Mouse (Mus musculus): ENCODE results near the gene Micu1. TPM values are rescaled to one million over a fixed set of nuclear protein-coding genes. Genes with fewer than 3 reads are reported as not detected.

The Micu1 gene
- polyA plus RNA-seq, 1 experiment from 2014 or later, result 40.1 TPM

- Histone ChIP-seq H3K9ac (ENCODE audit: low read depth, low read length) (no peak overlapping the region), H3K36me3 (ENCODE audit: control insufficient read depth, insufficient read depth) (0 out of 2 replicates have a peak, but pooled peaks cover 3% of the 10 kb centered on the region), H3K4me2 (ENCODE audit: low read depth, low read length) (no peak overlapping the region), H3K4me3 (ENCODE audit: low read depth, low read length) (no peak overlapping the region), H3K4me1 (ENCODE audit: control insufficient read depth, low read depth, low read length) (peaks cover 3% of the 10 kb centered on the region; the same call in 1 of the 2 replicates), H3K9me3 (replicated peaks; ENCODE audit: control insufficient read depth, low read length) (no peaks in the 10 kb centered on the region), H3K27me3 (ENCODE audit: control insufficient read depth, insufficient read depth, low read depth, low read length) (no peaks in the 10 kb centered on the region), H3K27ac (ENCODE audit: low read length) (no peak overlapping the region)
- 83% methylated on average over 7 of the region's 7 CpGs for WGBS (ENCODE audit: insufficient replicate concordance)
- ATAC-seq (ENCODE audit: low read depth), result no peak
These were observed 7.0 kb downstream of the Micu1 start for GRCm38 (mm10) chr10:59709281-59709680.

- Histone ChIP-seq H3K27ac (ENCODE audit: low read length) (no peak overlapping the region), H3K9ac (ENCODE audit: low read depth, low read length) (no peak overlapping the region), H3K4me3 (ENCODE audit: low read depth, low read length) (no peak overlapping the region), H3K27me3 (ENCODE audit: control insufficient read depth, insufficient read depth, low read depth, low read length) (no peaks in the 10 kb centered on the region), H3K4me2 (ENCODE audit: low read depth, low read length) (no peak overlapping the region), H3K36me3 (ENCODE audit: control insufficient read depth, insufficient read depth) (0 out of 2 replicates have a peak, but pooled peaks cover 3% of the 10 kb centered on the region), H3K4me1 (ENCODE audit: control insufficient read depth, low read depth, low read length) (peaks cover 3% of the 10 kb centered on the region; the same call in 1 of the 2 replicates), H3K9me3 (replicated peaks; ENCODE audit: control insufficient read depth, low read length) (no peaks in the 10 kb centered on the region)
- ATAC-seq (ENCODE audit: low read depth), result no peak
- WGBS (ENCODE audit: insufficient replicate concordance), result 71% methylated on average over 1 of the region's 1 CpGs
These were observed 8.0 kb downstream of the Micu1 start for GRCm38 (mm10) chr10:59710246-59710645.

- Histone ChIP-seq H3K27ac (ENCODE audit: low read length) (no peak overlapping the region), H3K27me3 (ENCODE audit: control insufficient read depth, insufficient read depth, low read depth, low read length) (no peaks in the 10 kb centered on the region), H3K4me2 (ENCODE audit: low read depth, low read length) (no peak overlapping the region), H3K9ac (ENCODE audit: low read depth, low read length) (no peak overlapping the region), H3K9me3 (replicated peaks; ENCODE audit: control insufficient read depth, low read length) (no peaks in the 10 kb centered on the region), H3K4me3 (ENCODE audit: low read depth, low read length) (no peak overlapping the region), H3K36me3 (ENCODE audit: control insufficient read depth, insufficient read depth) (0 out of 2 replicates have a peak, but pooled peaks cover 3% of the 10 kb centered on the region), H3K4me1 (ENCODE audit: control insufficient read depth, low read depth, low read length) (peaks cover 3% of the 10 kb centered on the region; the same call in 1 of the 2 replicates)
- 91% methylated on average over 8 of the region's 8 CpGs for WGBS (ENCODE audit: insufficient replicate concordance)
- no peak for ATAC-seq (ENCODE audit: low read depth)
These were observed 9.8 kb downstream of the Micu1 start for GRCm38 (mm10) chr10:59712062-59712461.

- H3K9ac ChIP-seq (ENCODE audit: low read depth, low read length), result no peak overlapping the region
- no peak overlapping the region for H3K4me2 ChIP-seq (ENCODE audit: low read depth, low read length)
- no peaks in the 10 kb centered on the region for H3K27me3 ChIP-seq (ENCODE audit: control insufficient read depth, insufficient read depth, low read depth, low read length)
- H3K4me1 ChIP-seq (ENCODE audit: control insufficient read depth, low read depth, low read length), result peaks cover 7% of the 10 kb centered on the region
- no peak overlapping the region for H3K4me3 ChIP-seq (ENCODE audit: low read depth, low read length)
- no peaks in the 10 kb centered on the region for H3K36me3 ChIP-seq (ENCODE audit: control insufficient read depth, insufficient read depth)
- H3K27ac ChIP-seq (ENCODE audit: low read length), result no peak overlapping the region
- no peaks in the 10 kb centered on the region for H3K9me3 ChIP-seq (replicated peaks; ENCODE audit: control insufficient read depth, low read length)
- 54% methylated on average over 7 of the region's 7 CpGs for WGBS (ENCODE audit: insufficient replicate concordance)
- no peak for ATAC-seq (ENCODE audit: low read depth)
These were observed 17.7 kb downstream of the Micu1 start for GRCm38 (mm10) chr10:59720017-59720416.

GRCm38 (mm10) chr10:59721555-59721954 is 19.3 kb downstream of the Micu1 start:
- no peak overlapping the region for H3K4me2 ChIP-seq (ENCODE audit: low read depth, low read length)
- no peak overlapping the region for H3K9ac ChIP-seq (ENCODE audit: low read depth, low read length)
- H3K4me3 ChIP-seq (ENCODE audit: low read depth, low read length), result no peak overlapping the region
- H3K9me3 ChIP-seq (replicated peaks; ENCODE audit: control insufficient read depth, low read length), result no peaks in the 10 kb centered on the region
- peaks cover 8% of the 10 kb centered on the region for H3K4me1 ChIP-seq (ENCODE audit: control insufficient read depth, low read depth, low read length)
- no peaks in the 10 kb centered on the region for H3K36me3 ChIP-seq (ENCODE audit: control insufficient read depth, insufficient read depth)
- 84% methylated on average over 4 of the region's 4 CpGs for WGBS (ENCODE audit: insufficient replicate concordance)
- H3K27ac ChIP-seq (ENCODE audit: low read length), result no peak overlapping the region
- no peak for ATAC-seq (ENCODE audit: low read depth)
- H3K27me3 ChIP-seq (ENCODE audit: control insufficient read depth, insufficient read depth, low read depth, low read length), result no peaks in the 10 kb centered on the region

- Histone ChIP-seq H3K9ac (ENCODE audit: low read depth, low read length) (no peak overlapping the region), H3K27ac (ENCODE audit: low read length) (no peak overlapping the region), H3K4me1 (ENCODE audit: control insufficient read depth, low read depth, low read length) (peaks cover 8% of the 10 kb centered on the region), H3K9me3 (replicated peaks; ENCODE audit: control insufficient read depth, low read length) (no peaks in the 10 kb centered on the region), H3K4me3 (ENCODE audit: low read depth, low read length) (no peak overlapping the region), H3K4me2 (ENCODE audit: low read depth, low read length) (no peak overlapping the region), H3K27me3 (ENCODE audit: control insufficient read depth, insufficient read depth, low read depth, low read length) (no peaks in the 10 kb centered on the region), H3K36me3 (ENCODE audit: control insufficient read depth, insufficient read depth) (no peaks in the 10 kb centered on the region; the same call in 1 of the 2 replicates)
- no peak for ATAC-seq (ENCODE audit: low read depth)
These were observed 22.4 kb downstream of the Micu1 start for GRCm38 (mm10) chr10:59724634-59725033.

- WGBS (ENCODE audit: insufficient replicate concordance), result 68% methylated on average over 6 of the region's 6 CpGs
These were observed 25.0 kb downstream of the Micu1 start for GRCm38 (mm10) chr10:59727251-59727650.

GRCm38 (mm10) chr10:59729261-59729660 is 27.0 kb downstream of the Micu1 start:
- ATAC-seq (ENCODE audit: low read depth), result no peak
- Histone ChIP-seq H3K4me2 (ENCODE audit: low read depth, low read length) (no peak overlapping the region), H3K36me3 (ENCODE audit: control insufficient read depth, insufficient read depth) (no peaks in the 10 kb centered on the region; the same call in 1 of the 2 replicates), H3K9me3 (replicated peaks; ENCODE audit: control insufficient read depth, low read length) (no peaks in the 10 kb centered on the region), H3K27me3 (ENCODE audit: control insufficient read depth, insufficient read depth, low read depth, low read length) (no peaks in the 10 kb centered on the region), H3K4me3 (ENCODE audit: low read depth, low read length) (no peak overlapping the region), H3K9ac (ENCODE audit: low read depth, low read length) (no peak overlapping the region), H3K27ac (ENCODE audit: low read length) (no peak overlapping the region), H3K4me1 (ENCODE audit: control insufficient read depth, low read depth, low read length) (peaks cover 3% of the 10 kb centered on the region; the same call in 1 of the 2 replicates)
- WGBS (ENCODE audit: insufficient replicate concordance), result 74% methylated on average over 9 of the region's 9 CpGs

More at GRCm38 (mm10) chr10:59727251-59727650, 25.0 kb downstream of the Micu1 start:
- Histone ChIP-seq H3K27ac (ENCODE audit: low read length) (no peak overlapping the region), H3K9me3 (replicated peaks; ENCODE audit: control insufficient read depth, low read length) (no peaks in the 10 kb centered on the region), H3K4me1 (ENCODE audit: control insufficient read depth, low read depth, low read length) (peaks cover 3% of the 10 kb centered on the region; the same call in 1 of the 2 replicates), H3K4me2 (ENCODE audit: low read depth, low read length) (no peak overlapping the region), H3K9ac (ENCODE audit: low read depth, low read length) (no peak overlapping the region), H3K36me3 (ENCODE audit: control insufficient read depth, insufficient read depth) (no peaks in the 10 kb centered on the region; the same call in 1 of the 2 replicates), H3K4me3 (ENCODE audit: low read depth, low read length) (no peak overlapping the region), H3K27me3 (ENCODE audit: control insufficient read depth, insufficient read depth, low read depth, low read length) (no peaks in the 10 kb centered on the region)
- no peak for ATAC-seq (ENCODE audit: low read depth)

- Histone ChIP-seq H3K9ac (ENCODE audit: low read depth, low read length) (no peak overlapping the region), H3K4me1 (ENCODE audit: control insufficient read depth, low read depth, low read length) (peaks cover 3% of the 10 kb centered on the region; the same call in 1 of the 2 replicates), H3K36me3 (ENCODE audit: control insufficient read depth, insufficient read depth) (no peaks in the 10 kb centered on the region; the same call in 1 of the 2 replicates), H3K27me3 (ENCODE audit: control insufficient read depth, insufficient read depth, low read depth, low read length) (no peaks in the 10 kb centered on the region), H3K4me3 (ENCODE audit: low read depth, low read length) (no peak overlapping the region), H3K4me2 (ENCODE audit: low read depth, low read length) (no peak overlapping the region), H3K27ac (ENCODE audit: low read length) (no peak overlapping the region), H3K9me3 (replicated peaks; ENCODE audit: control insufficient read depth, low read length) (no peaks in the 10 kb centered on the region)
- no peak for ATAC-seq (ENCODE audit: low read depth)
- 67% methylated on average over 4 of the region's 4 CpGs for WGBS (ENCODE audit: insufficient replicate concordance)
These were observed 27.6 kb downstream of the Micu1 start for GRCm38 (mm10) chr10:59729842-59730241.
